8 mouse cellular contexts compared by ENCODE assay signal in the genomic region with DNA sequence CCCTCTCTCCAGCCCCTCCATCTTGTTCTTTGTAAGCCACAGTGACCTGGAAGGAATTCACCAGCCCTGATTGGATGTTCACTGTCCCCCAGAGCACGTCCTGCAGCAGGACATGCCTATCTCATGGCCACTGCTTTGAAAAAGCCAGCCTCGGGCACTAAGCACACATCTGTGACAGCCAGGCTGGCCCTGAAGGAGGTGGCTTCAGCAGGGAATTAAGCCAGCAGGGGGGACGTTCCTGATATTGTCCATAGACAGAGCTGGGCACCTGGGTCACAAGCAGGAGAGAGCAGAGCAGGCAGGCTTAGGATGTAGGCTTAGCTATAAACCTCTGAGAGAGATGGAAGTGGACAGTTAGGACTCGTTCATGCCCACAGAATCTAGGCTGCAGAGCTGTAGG.
DNase-seq lines count a peak whose midpoint lies in the region; ATAC-seq and TF ChIP-seq lines count a peak whose summit lies in the region.

No protein-coding gene starts in this region.

- no peaks in the 10 kb centered on the region for H3K9me3 ChIP-seq in intestine, embryonic 15.5 days
- no peaks in the 10 kb centered on the region for H3K9me3 ChIP-seq in intestine, postnatal 0 days (ENCODE audit: control insufficient read depth)
- H3K9me3 ChIP-seq in embryonic facial prominence, embryonic 13.5 days: no peaks in the 10 kb centered on the region
- H3K9me3 ChIP-seq in hindbrain, embryonic 14.5 days (ENCODE audit: control insufficient read depth, low read length): 0 out of 2 replicates have a peak, but pooled peaks cover 3% of the 10 kb centered on the region
- H3K9me3 ChIP-seq in neural tube, embryonic 14.5 days (ENCODE audit: control insufficient read depth, low read length): no peaks in the 10 kb centered on the region

- ATAC-seq in intestine, embryonic 15.5 days: no peak
- no peak for ATAC-seq in intestine, postnatal 0 days
- ATAC-seq in embryonic facial prominence, embryonic 13.5 days (ENCODE audit: insufficient number of reproducible peaks, insufficient read depth, low FRiP score, low TSS enrichment, low read depth): no peak
- no peak for ATAC-seq in hindbrain, embryonic 14.5 days (ENCODE audit: low FRiP score)
- peak; percentile 10; the same call in 1 of the 2 replicates for ATAC-seq in neural tube, embryonic 14.5 days (ENCODE audit: low read depth)

- peak overlapping the region; percentile 76; the same call in 1 of the 2 replicates for H3K27ac ChIP-seq in intestine, embryonic 15.5 days
- H3K27ac ChIP-seq in intestine, postnatal 0 days (ENCODE audit: low read depth, low read length): no peak overlapping the region
- peak overlapping the region; percentile 82 for H3K27ac ChIP-seq in embryonic facial prominence, embryonic 13.5 days
- H3K27ac ChIP-seq in hindbrain, embryonic 14.5 days: peak overlapping the region; percentile 65
- peak overlapping the region; percentile 68 for H3K27ac ChIP-seq in neural tube, embryonic 14.5 days (ENCODE audit: low read depth, low read length)

- no peak overlapping the region for H3K9ac ChIP-seq in intestine, embryonic 15.5 days
- H3K9ac ChIP-seq in intestine, postnatal 0 days (ENCODE audit: low read depth, low read length): no peak overlapping the region
- no peak overlapping the region for H3K9ac ChIP-seq in embryonic facial prominence, embryonic 13.5 days
- no peak overlapping the region; the same call in 1 of the 2 replicates for H3K9ac ChIP-seq in hindbrain, embryonic 14.5 days
- H3K9ac ChIP-seq in neural tube, embryonic 14.5 days (replicated peaks; ENCODE audit: low read depth, low read length): 0 out of 2 replicates have a peak overlapping the region, but pooled peaks have one; percentile 16

- H3K4me2 ChIP-seq in intestine, embryonic 15.5 days (replicated peaks): no peak overlapping the region
- H3K4me2 ChIP-seq in intestine, postnatal 0 days (replicated peaks; ENCODE audit: low read depth): no peak overlapping the region
- no peak overlapping the region for H3K4me2 ChIP-seq in embryonic facial prominence, embryonic 13.5 days
- no peak overlapping the region for H3K4me2 ChIP-seq in hindbrain, embryonic 14.5 days (replicated peaks)
- no peak overlapping the region for H3K4me2 ChIP-seq in neural tube, embryonic 14.5 days (ENCODE audit: low read depth, low read length)

- WGBS in intestine, embryonic 15.5 days: 68% methylated on average over 4 of the region's 4 CpGs
- WGBS in intestine, postnatal 0 days: 66% methylated on average over 4 of the region's 4 CpGs
- WGBS in embryonic facial prominence, embryonic 13.5 days: 39% methylated on average over 4 of the region's 4 CpGs
- 15% methylated on average over 4 of the region's 4 CpGs for WGBS in hindbrain, embryonic 14.5 days
- 18% methylated on average over 4 of the region's 4 CpGs for WGBS in neural tube, embryonic 14.5 days

- no peak overlapping the region for H3K4me3 ChIP-seq in intestine, embryonic 15.5 days (replicated peaks)
- no peak overlapping the region for H3K4me3 ChIP-seq in intestine, postnatal 0 days (ENCODE audit: low read depth, low read length)
- H3K4me3 ChIP-seq in embryonic facial prominence, embryonic 13.5 days: no peak overlapping the region
- H3K4me3 ChIP-seq in hindbrain, embryonic 14.5 days (replicated peaks; ENCODE audit: low read length): no peak overlapping the region
- H3K4me3 ChIP-seq in neural tube, embryonic 14.5 days (ENCODE audit: low read depth, low read length): no peak overlapping the region

- TF ChIP-seq CTCF in intestine, postnatal 0 days (IDR thresholded peaks at IDR 0.05; ENCODE audit: low read depth): no peak

- H3K4me1 ChIP-seq in intestine, embryonic 15.5 days (replicated peaks): peaks cover 53% of the 10 kb centered on the region
- peaks cover 9% of the 10 kb centered on the region for H3K4me1 ChIP-seq in intestine, postnatal 0 days (replicated peaks; ENCODE audit: control insufficient read depth, insufficient read depth, low read length)
- peaks cover 65% of the 10 kb centered on the region for H3K4me1 ChIP-seq in embryonic facial prominence, embryonic 13.5 days
- peaks cover 60% of the 10 kb centered on the region for H3K4me1 ChIP-seq in hindbrain, embryonic 14.5 days (replicated peaks; ENCODE audit: control insufficient read depth, insufficient read depth, low read length)
- H3K4me1 ChIP-seq in neural tube, embryonic 14.5 days (ENCODE audit: control insufficient read depth, insufficient read depth, low read length): peaks cover 56% of the 10 kb centered on the region

- H3K36me3 ChIP-seq in intestine, embryonic 15.5 days: no peaks in the 10 kb centered on the region
- H3K36me3 ChIP-seq in intestine, postnatal 0 days (ENCODE audit: control insufficient read depth, insufficient read depth): no peaks in the 10 kb centered on the region
- no peaks in the 10 kb centered on the region for H3K36me3 ChIP-seq in embryonic facial prominence, embryonic 13.5 days
- H3K36me3 ChIP-seq in hindbrain, embryonic 14.5 days (replicated peaks; ENCODE audit: control insufficient read depth, insufficient read depth): no peaks in the 10 kb centered on the region
- no peaks in the 10 kb centered on the region for H3K36me3 ChIP-seq in neural tube, embryonic 14.5 days (ENCODE audit: control insufficient read depth, insufficient read depth, low read length)

- DNase-seq in hindbrain, embryonic 14.5 days (ENCODE audit: low spot score): no peak
- DNase-seq in left cerebral cortex, adult 18-20 months (ENCODE audit: low spot score in 2 of 2): no peak
- no peak for DNase-seq in thymus, postnatal 14 days
- DNase-seq in gastrocnemius, postnatal 25 days: no peak

- no peaks in the 10 kb centered on the region; the same call in 1 of the 2 replicates for H3K27me3 ChIP-seq in intestine, embryonic 15.5 days (replicated peaks)
- H3K27me3 ChIP-seq in intestine, postnatal 0 days (replicated peaks; ENCODE audit: control insufficient read depth, insufficient read depth, low read length): no peaks in the 10 kb centered on the region
- no peaks in the 10 kb centered on the region for H3K27me3 ChIP-seq in embryonic facial prominence, embryonic 13.5 days
- H3K27me3 ChIP-seq in hindbrain, embryonic 14.5 days (ENCODE audit: control insufficient read depth, insufficient read depth, low read length): no peaks in the 10 kb centered on the region
- H3K27me3 ChIP-seq in neural tube, embryonic 14.5 days (ENCODE audit: control insufficient read depth, insufficient read depth, low read length): no peaks in the 10 kb centered on the region
